Mouse (Mus musculus): ENCODE measurements at regions not wholly inside any gene's neighbourhood (a gene's known extent, or its start where the extent isn't known, plus 50 kb on each side); places are given as distances from the start of the nearest gene placed in this dataset.

- TF ChIP-seq CTCF (IDR thresholded peaks at IDR 0.05) (no peak), POLR2A (IDR thresholded peaks at IDR 0.05; ENCODE audit: insufficient read depth, low read depth, low read length) (no peak)
Observed at GRCm38 (mm10) chr5:76075401-76075800, 64.7 kb upstream of the Srd5a3 start.

Measured in heart, adult 2 months (tissue).